Mouse (Mus musculus): ENCODE measurements around the gene Clpx.

Gene Clpx

GRCm38 (mm10) chr9:65345854-65346475 lies 51.9 kb downstream of the Clpx start, which contains the start of gene Pdcd7:
Gene Pdcd7 (plus strand): TSS chr9:65346104.
- DNase-seq (ENCODE audit: low spot score in 2 of 2): peak; percentile 90 to 97

- peak in 1 of 2 experiments; percentile 11 for DNase-seq (ENCODE audit: low spot score in 2 of 2)
Measured at GRCm38 (mm10) chr9:65346476-65347111, 52.5 kb downstream of the Clpx start.

DNA sequence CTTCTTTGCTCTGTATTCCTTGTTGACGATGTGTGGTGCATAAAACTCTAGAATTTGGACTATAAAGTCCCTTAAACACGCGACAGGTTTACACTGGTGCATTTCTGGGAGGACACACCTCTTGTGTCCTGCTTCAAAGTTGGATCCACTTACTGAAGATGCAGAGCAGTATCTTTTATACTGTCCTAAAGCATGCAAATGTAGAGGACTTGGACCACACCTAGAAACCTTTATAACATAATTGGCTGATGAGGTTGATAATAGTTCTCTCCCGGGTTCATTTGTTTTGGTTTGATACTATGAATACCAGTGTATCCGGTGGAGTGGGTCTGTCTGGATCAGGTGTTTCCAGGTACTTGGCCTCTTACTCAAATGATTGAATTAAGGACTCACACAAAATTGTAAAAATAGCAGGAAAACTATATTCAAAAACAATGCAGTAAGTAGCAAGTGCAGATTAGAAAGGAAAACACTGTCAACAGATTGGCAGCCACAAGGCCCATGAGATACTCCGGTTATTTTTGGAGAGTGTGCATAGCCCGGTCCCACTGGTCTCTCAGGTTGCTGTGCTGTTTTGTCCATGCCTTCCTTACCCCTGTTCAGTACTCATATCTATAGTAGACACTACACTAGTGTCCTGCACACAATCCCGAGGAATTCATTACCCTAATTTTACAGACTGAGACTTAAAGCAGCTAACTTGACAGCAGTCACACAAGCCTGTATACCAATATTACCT lies 53.2 kb downstream of the Clpx start:
- DNase-seq (ENCODE audit: low spot score in 2 of 2): no peak

GRCm38 (mm10) chr9:65353251-65353650 lies 59.2 kb downstream of the Clpx start:
- no peak for DNase-seq (ENCODE audit: low spot score in 2 of 2)

GRCm38 (mm10) chr9:65356561-65356960 lies 62.5 kb downstream of the Clpx start:
- DNase-seq (ENCODE audit: low spot score in 2 of 2): no peak

- no peak for DNase-seq (ENCODE audit: low spot score in 2 of 2)
Measured at GRCm38 (mm10) chr9:65356971-65357370, 62.9 kb downstream of the Clpx start.

DNA sequence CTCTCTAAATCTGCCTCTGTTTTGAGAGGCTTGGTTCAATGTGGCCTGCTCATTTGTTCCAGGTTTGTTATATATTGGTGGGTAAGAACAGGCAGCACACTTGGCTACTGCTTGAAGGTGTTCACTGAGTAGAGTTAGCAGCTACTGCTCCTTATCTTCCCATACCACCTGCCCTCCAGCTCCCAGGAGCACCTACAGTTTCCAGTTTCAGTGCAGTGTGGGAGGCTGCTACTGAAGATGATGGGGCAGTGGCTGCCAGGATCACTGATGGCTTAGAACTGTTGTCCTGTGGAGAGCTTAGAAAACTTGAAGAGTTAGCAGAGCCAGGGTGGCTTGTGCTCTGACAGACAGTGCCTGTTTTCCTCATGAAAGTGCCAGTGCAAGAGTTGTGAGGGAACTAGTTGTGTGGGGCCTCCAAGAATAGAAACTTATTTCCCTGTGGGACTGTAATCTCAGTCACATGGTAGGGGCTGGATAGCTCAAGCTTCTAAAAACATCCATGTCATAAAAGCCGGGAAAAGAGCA lies 65.0 kb downstream of the Clpx start:
- no peak for DNase-seq (ENCODE audit: low spot score in 2 of 2)

DNA sequence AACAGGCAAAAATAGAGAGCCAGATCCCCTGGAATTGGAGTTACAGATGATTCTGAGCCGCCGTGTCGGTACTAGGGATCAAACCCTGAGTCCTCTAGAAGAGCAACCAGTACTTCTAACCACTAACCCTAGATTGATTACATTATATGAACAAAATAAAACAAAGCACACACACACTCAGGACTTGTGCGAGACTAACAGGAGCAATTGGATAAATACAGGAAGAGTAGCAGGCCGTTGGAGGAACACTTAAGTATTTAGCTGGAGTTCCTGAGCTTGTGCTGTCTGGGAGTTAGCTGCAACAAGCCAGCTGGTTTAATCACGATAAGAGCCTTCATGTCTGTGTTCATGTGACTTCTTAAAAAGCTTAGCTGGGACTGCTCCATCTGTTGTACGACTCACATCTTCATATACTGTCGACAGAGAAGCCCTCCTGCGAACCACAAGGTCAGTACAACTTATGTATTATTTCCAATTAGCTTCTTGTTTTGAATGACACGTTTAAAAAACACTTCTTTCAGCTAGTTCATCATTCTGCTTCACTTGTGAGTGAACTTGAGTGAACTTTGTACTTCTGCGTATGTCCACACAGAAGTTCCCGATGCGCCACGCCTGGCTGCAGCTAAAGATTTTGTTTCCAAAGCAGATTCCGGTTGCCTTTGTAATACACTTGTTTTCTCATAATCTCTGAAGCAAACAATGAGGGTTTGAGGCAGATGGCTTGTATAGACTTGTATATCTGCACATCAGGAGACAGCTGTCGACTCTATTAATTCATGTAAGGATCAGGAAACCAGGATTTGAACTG lies 66.8 kb downstream of the Clpx start, which contains the start of gene Ubap1l:
Gene Ubap1l, plus strand, starts transcription at position 401 of the 808 bp plus-strand sequence.
- DNase-seq (ENCODE audit: low spot score in 2 of 2): no peak

GRCm38 (mm10) chr9:65363684-65364083 lies 69.6 kb downstream of the Clpx start:
- no peak for DNase-seq (ENCODE audit: low spot score in 2 of 2)

GRCm38 (mm10) chr9:65365721-65366120 lies 71.7 kb downstream of the Clpx start:
- DNase-seq (ENCODE audit: low spot score in 2 of 2): no peak

GRCm38 (mm10) chr9:65371756-65372155 lies 77.7 kb downstream of the Clpx start:
- no peak for DNase-seq (ENCODE audit: low spot score in 2 of 2)

- peak in 1 of 2 experiments; percentile 28 for DNase-seq (ENCODE audit: low spot score in 2 of 2)
Measured at GRCm38 (mm10) chr9:65372449-65372848, 78.4 kb downstream of the Clpx start.

GRCm38 (mm10) chr9:65374468-65375162 lies 80.6 kb downstream of the Clpx start:
- DNase-seq (ENCODE audit: low spot score in 2 of 2): no peak

DNA sequence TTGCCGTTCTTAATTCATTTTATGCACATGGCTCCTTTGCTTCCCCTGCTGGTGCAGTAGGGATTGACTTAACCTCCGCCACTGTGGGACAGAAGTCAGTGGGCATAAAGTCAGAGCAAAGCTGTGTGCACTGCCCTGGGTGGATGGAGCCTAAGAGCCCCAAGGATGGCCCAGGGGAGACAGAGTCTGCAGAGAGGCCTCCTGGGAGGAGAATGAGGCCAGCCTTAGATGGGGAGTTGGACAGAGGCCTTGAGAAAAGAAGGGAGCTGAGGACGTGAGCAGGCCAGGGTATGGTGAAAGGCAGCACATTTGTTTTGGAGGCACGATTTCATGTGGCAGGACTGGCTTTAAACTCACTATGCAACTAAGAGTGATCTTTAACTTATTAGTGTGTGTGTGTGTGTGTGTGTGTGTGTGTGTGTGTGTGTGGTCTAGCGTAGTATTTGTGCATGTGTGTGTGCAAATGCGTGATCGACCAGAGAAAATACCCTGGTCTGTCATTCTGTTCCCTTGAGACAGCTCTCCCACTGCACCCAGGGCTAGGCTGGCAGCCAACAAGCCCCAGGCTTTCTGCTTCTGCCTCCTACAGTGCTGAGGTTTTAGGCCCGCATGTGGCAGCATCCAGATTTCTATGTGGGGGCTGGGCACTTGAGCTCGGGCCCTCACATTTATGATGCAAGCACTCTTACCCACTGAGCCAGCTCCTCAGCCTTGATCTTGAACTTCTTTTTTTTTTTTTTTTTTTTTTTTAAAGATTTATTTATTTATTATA lies 81.3 kb downstream of the Clpx start:
- DNase-seq (ENCODE audit: low spot score in 2 of 2): peak in 1 of 2 experiments; percentile 67
